Mouse (Mus musculus) kidney, adult 2 months (tissue): ENCODE results near the gene Fgfr3. TPM values are rescaled to one million over a fixed set of nuclear protein-coding genes. Genes with fewer than 3 reads are reported as not detected.

Source experiments
- DNase-seq: peaks from one replicate; pipeline ENCODE4 v3.0.0; 2021
- H3K27ac ChIP-seq: fragments of 200-500 bp; 2 replicates; pipeline ENCODE4 v1.5.1; 2012; ENCODE audit warnings: low read depth, low read length, control low read depth, inconsistent platforms; ENCODE audit not compliant: insufficient read depth
- H3K27me3 ChIP-seq: fragments of 200-500 bp; replicated peaks from 2 replicates; pipeline ENCODE4 v1.6.1; 2012; ENCODE audit warnings: mild to moderate bottlenecking, moderate library complexity, low read length, inconsistent platforms; ENCODE audit not compliant: control insufficient read depth, insufficient read depth
- H3K36me3 ChIP-seq: fragments of 200-500 bp; 2 replicates; pipeline ENCODE4 v1.6.1; 2012; ENCODE audit warnings: mild to moderate bottlenecking, moderate library complexity, low read length, inconsistent platforms; ENCODE audit not compliant: control insufficient read depth, insufficient read depth
- H3K4me1 ChIP-seq: fragments of 200-500 bp; 2 replicates; pipeline ENCODE4 v1.6.1; 2011; ENCODE audit warnings: low read length; ENCODE audit not compliant: control insufficient read depth, insufficient read depth
- H3K4me3 ChIP-seq: fragments of 200-500 bp; 2 replicates; pipeline ENCODE4 v1.5.1; 2011; ENCODE audit warnings: mild to moderate bottlenecking, low read depth, low read length, control low read depth; ENCODE audit not compliant: insufficient read depth
- CTCF ChIP-seq: fragments of 200-500 bp; conservative IDR thresholded peaks from 2 replicates; pipeline ENCODE4 v1.5.1; 2011; ENCODE audit warnings: low read depth, mild to moderate bottlenecking, control low read depth, low read length, moderate library complexity, mixed read lengths; ENCODE audit not compliant: insufficient read depth, insufficient read length
- POLR2A ChIP-seq: fragments of 200-500 bp; IDR thresholded peaks from one replicate; pipeline ENCODE4 v1.6.1; 2011; ENCODE audit warnings: low read depth, low read length, control low read depth
- WGBS: fragments of 180-500 bp; shearing (Covaris S2); methylation state at CpG from one replicate; pipeline ENCODE4 v1.1.7; 2018; 5-methylcytosine and 5-hydroxymethylcytosine counted together
- polyA plus RNA-seq: library from polyadenylated mRNA; depleted of rRNA; stranded (reverse); fragments of >200 nt; gene quantifications from 2 replicates; pipeline ENCODE4 v1.2.3, GENCODE M21; 2012

Fgfr3 gene
- polyA plus RNA-seq, 1 experiment, result 63.7 TPM

- Histone ChIP-seq H3K27ac (no peak overlapping the region), H3K4me1 (no peaks in the 10 kb centered on the region), H3K4me3 (no peak overlapping the region), H3K27me3 (no peaks in the 10 kb centered on the region), H3K36me3 (no peaks in the 10 kb centered on the region)
- 42% methylated on average over 7 of the region's 7 CpGs for WGBS
- TF ChIP-seq POLR2A (no peak), CTCF (peak; percentile 78)
- peak; percentile 75 for DNase-seq
These were observed 37.4 kb upstream of the Fgfr3 start for GRCm38 (mm10) chr5:33683897-33684652.

GRCm38 (mm10) chr5:33684932-33685331, 36.5 kb upstream of the Fgfr3 start:
- TF ChIP-seq CTCF (no peak), POLR2A (no peak)
- H3K4me1 ChIP-seq, result no peaks in the 10 kb centered on the region
- no peak overlapping the region for H3K27ac ChIP-seq
- 95% methylated on average over 4 of the region's 4 CpGs for WGBS
- no peak overlapping the region for H3K4me3 ChIP-seq
- no peaks in the 10 kb centered on the region for H3K27me3 ChIP-seq
- DNase-seq, result no peak
- H3K36me3 ChIP-seq, result no peaks in the 10 kb centered on the region

- H3K4me3 ChIP-seq, result no peak overlapping the region
- H3K27me3 ChIP-seq, result no peaks in the 10 kb centered on the region
- DNase-seq, result peak; percentile 37
- H3K4me1 ChIP-seq, result no peaks in the 10 kb centered on the region
- WGBS, result 56% methylated on average over 4 of the region's 4 CpGs
- H3K36me3 ChIP-seq, result no peaks in the 10 kb centered on the region
- TF ChIP-seq CTCF, result no peak
- TF ChIP-seq POLR2A, result no peak
- H3K27ac ChIP-seq, result no peak overlapping the region
These were observed 34.3 kb upstream of the Fgfr3 start for GRCm38 (mm10) chr5:33687142-33687541.

- Histone ChIP-seq H3K4me1 (no peaks in the 10 kb centered on the region), H3K4me3 (no peak overlapping the region), H3K27me3 (no peaks in the 10 kb centered on the region), H3K27ac (no peak overlapping the region), H3K36me3 (no peaks in the 10 kb centered on the region)
- WGBS, result 80% methylated on average over 14 of the region's 14 CpGs
- no peak for DNase-seq
- TF ChIP-seq POLR2A, result no peak
- no peak for TF ChIP-seq CTCF
These were observed 32.9 kb upstream of the Fgfr3 start for GRCm38 (mm10) chr5:33688278-33689220.

- TF ChIP-seq POLR2A (no peak), CTCF (no peak)
- Histone ChIP-seq H3K27me3 (no peaks in the 10 kb centered on the region), H3K36me3 (no peaks in the 10 kb centered on the region), H3K4me3 (no peak overlapping the region), H3K27ac (peak overlapping the region; percentile 44; the same call in 1 of the 2 replicates), H3K4me1 (no peaks in the 10 kb centered on the region)
- WGBS, result 50% methylated on average over 20 of the region's 20 CpGs
- DNase-seq, result peak; percentile 17
These were observed 32.1 kb upstream of the Fgfr3 start for GRCm38 (mm10) chr5:33689221-33689844.

GRCm38 (mm10) chr5:33689852-33690645, 31.4 kb upstream of the Fgfr3 start:
- WGBS, result 63% methylated on average over 11 of the region's 11 CpGs
- TF ChIP-seq CTCF (no peak), POLR2A (no peak)
- DNase-seq, result peak; percentile 73
- no peaks in the 10 kb centered on the region for H3K36me3 ChIP-seq
- H3K4me3 ChIP-seq, result no peak overlapping the region
- no peaks in the 10 kb centered on the region; the same call in 1 of the 2 replicates for H3K27me3 ChIP-seq
- H3K27ac ChIP-seq, result peak overlapping the region; percentile 44; the same call in 1 of the 2 replicates
- H3K4me1 ChIP-seq, result no peaks in the 10 kb centered on the region
